Mouse (Mus musculus): ENCODE results near the gene Acbd4. TPM values are rescaled to one million over a fixed set of nuclear protein-coding genes. Genes with fewer than 3 reads are reported as not detected.

Gene Acbd4
- polyA plus RNA-seq, 1 experiment, result 19.4 TPM

GRCm38 (mm10) chr11:103113771-103114170 is 12.3 kb downstream of the Acbd4 start:
- H3K9me3 ChIP-seq (replicated peaks; ENCODE audit: control insufficient read depth, insufficient read depth, low read length, poor library complexity, severe bottlenecking), result no peaks in the 10 kb centered on the region
- TF ChIP-seq CTCF (IDR thresholded peaks at IDR 0.05; ENCODE audit: low read depth, low read length) (no peak), EP300 (IDR thresholded peaks at IDR 0.05; ENCODE audit: insufficient read depth, low read depth, low read length) (no peak), POLR2A (IDR thresholded peaks at IDR 0.05; ENCODE audit: insufficient read depth, low read length) (no peak)
- no peaks in the 10 kb centered on the region for H3K27me3 ChIP-seq (ENCODE audit: control insufficient read depth, insufficient read depth, low read length, poor library complexity, severe bottlenecking)
- H3K9ac ChIP-seq (ENCODE audit: low read depth, poor library complexity, severe bottlenecking), result peak overlapping the region; percentile 96
- peak overlapping the region; percentile 73 for H3K27ac ChIP-seq (ENCODE audit: insufficient read depth, low read length)
- H3K4me1 ChIP-seq (ENCODE audit: control insufficient read depth, insufficient read depth, low read length), result no peaks in the 10 kb centered on the region
- H3K36me3 ChIP-seq (ENCODE audit: control insufficient read depth, insufficient read depth, low read length, poor library complexity, severe bottlenecking), result peaks cover 3% of the 10 kb centered on the region; the same call in 1 of the 2 replicates
- H3K4me3 ChIP-seq (ENCODE audit: low read depth, low read length), result no peak overlapping the region

GRCm38 (mm10) chr11:103114270-103114943 is 12.9 kb downstream of the Acbd4 start:
- TF ChIP-seq CTCF (IDR thresholded peaks at IDR 0.05; ENCODE audit: low read depth, low read length) (no peak), POLR2A (IDR thresholded peaks at IDR 0.05; ENCODE audit: insufficient read depth, low read length) (no peak), EP300 (IDR thresholded peaks at IDR 0.05; ENCODE audit: insufficient read depth, low read depth, low read length) (no peak)
- Histone ChIP-seq H3K9me3 (replicated peaks; ENCODE audit: control insufficient read depth, insufficient read depth, low read length, poor library complexity, severe bottlenecking) (no peaks in the 10 kb centered on the region), H3K27me3 (ENCODE audit: control insufficient read depth, insufficient read depth, low read length, poor library complexity, severe bottlenecking) (no peaks in the 10 kb centered on the region), H3K4me3 (ENCODE audit: low read depth, low read length) (peak overlapping the region; percentile 95), H3K27ac (ENCODE audit: insufficient read depth, low read length) (peak overlapping the region; percentile 73), H3K9ac (ENCODE audit: low read depth, poor library complexity, severe bottlenecking) (peak overlapping the region; percentile 96), H3K4me1 (ENCODE audit: control insufficient read depth, insufficient read depth, low read length) (no peaks in the 10 kb centered on the region), H3K36me3 (ENCODE audit: control insufficient read depth, insufficient read depth, low read length, poor library complexity, severe bottlenecking) (no peaks in the 10 kb centered on the region; the same call in 1 of the 2 replicates)

DNA sequence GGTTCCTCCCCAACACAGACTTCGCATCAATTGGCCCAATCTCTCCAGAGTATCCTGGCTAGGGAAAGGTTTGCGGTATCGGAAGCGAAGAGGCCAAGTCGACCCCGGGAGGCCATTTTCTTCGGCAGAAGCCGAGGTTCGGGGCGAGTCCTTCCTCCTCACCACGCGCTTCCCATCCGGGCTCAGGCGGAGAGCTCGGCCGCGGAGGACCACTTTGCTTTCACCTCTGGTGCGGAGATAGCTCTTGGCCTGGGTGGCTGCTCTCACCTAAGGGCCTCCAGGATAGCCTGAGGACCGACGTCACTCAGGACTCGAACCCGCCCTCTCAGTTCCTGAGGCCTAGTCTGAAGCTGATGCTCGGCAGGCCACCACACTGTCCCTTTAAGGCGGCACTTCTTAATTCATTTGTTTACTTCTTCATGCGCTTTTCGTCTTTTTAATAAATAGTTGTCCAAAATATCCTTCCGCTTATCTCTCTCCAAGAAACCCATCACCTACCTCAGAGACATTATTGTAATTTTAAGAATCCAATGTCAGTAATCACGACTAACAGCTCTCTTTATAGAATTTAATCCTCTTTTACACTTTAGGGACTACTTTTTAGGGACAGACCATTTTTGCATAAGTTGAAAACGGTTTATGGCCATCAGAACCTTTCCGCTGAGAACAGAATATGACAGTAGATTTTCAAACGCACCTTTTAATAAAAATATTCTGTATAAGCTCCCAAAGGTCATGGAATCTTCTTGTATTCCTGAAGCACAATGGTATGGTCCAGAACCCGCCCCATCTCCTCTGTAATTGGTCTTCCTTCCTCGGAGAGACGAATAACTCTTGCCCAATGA is 13.9 kb downstream of the Acbd4 start:
- no peaks in the 10 kb centered on the region for H3K9me3 ChIP-seq (replicated peaks; ENCODE audit: control insufficient read depth, insufficient read depth, low read length, poor library complexity, severe bottlenecking)
- no peaks in the 10 kb centered on the region for H3K27me3 ChIP-seq (ENCODE audit: control insufficient read depth, insufficient read depth, low read length, poor library complexity, severe bottlenecking)
- no peaks in the 10 kb centered on the region for H3K4me1 ChIP-seq (ENCODE audit: control insufficient read depth, insufficient read depth, low read length)
- H3K27ac ChIP-seq (ENCODE audit: insufficient read depth, low read length), result peak overlapping the region; percentile 66
- peak overlapping the region; percentile 95 for H3K4me3 ChIP-seq (ENCODE audit: low read depth, low read length)
- TF ChIP-seq CTCF (IDR thresholded peaks at IDR 0.05; ENCODE audit: low read depth, low read length) (no peak), EP300 (IDR thresholded peaks at IDR 0.05; ENCODE audit: insufficient read depth, low read depth, low read length) (0 out of 2 replicates have a peak, but pooled peaks have one; percentile 37), POLR2A (IDR thresholded peaks at IDR 0.05; ENCODE audit: insufficient read depth, low read length) (peak; percentile 56)
- peak overlapping the region; percentile 96 for H3K9ac ChIP-seq (ENCODE audit: low read depth, poor library complexity, severe bottlenecking)
- no peaks in the 10 kb centered on the region; the same call in 1 of the 2 replicates for H3K36me3 ChIP-seq (ENCODE audit: control insufficient read depth, insufficient read depth, low read length, poor library complexity, severe bottlenecking)

DNA sequence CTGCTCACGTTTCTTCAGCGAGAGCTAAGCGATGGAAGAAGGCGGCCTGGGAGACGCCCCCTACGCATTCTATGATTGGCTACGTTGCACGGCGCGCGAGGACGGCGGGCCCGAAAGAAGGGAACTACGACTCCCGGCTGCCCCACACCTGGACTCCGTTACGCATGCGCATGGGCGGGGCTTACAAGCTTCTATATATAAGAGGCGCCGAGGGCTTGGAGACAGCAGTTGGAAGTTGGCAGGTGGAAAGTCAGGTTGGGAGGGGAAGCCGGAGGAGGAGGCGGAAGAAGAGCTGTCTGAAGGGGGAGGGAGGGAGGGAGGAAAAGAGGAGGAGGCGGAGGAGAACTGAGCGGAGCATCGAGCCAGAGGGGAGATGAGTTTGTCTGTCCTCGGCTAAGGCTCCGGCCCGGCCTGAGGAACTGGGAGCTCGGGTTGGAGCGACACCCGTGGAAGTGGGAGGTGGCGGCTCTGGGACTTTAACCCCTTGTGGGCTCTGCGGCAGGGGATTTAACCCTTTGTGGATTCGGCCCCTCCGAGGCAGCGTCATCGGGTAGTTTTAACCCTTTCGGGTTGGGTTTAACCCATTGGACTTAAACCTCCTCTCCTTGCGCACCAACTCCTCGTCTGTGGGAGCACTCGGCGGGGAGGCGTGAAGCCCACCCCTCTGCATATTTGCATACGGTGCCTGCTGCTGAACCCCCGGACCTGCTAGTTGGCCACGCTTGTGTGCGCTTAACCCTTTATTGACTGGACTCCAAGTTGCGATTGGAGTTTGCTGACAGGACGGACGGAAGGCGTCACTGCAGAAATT is 14.7 kb downstream of the Acbd4 start, which contains the start of gene Hexim1:
TSS of gene Hexim1 (plus strand) at position 224 of the 811 bp plus-strand sequence.
- Histone ChIP-seq H3K27me3 (ENCODE audit: control insufficient read depth, insufficient read depth, low read length, poor library complexity, severe bottlenecking) (no peaks in the 10 kb centered on the region), H3K9ac (ENCODE audit: low read depth, poor library complexity, severe bottlenecking) (peak within 1 kb of the TSS; percentile 96), H3K36me3 (ENCODE audit: control insufficient read depth, insufficient read depth, low read length, poor library complexity, severe bottlenecking) (no peaks in the 10 kb centered on the region; the same call in 1 of the 2 replicates), H3K27ac (ENCODE audit: insufficient read depth, low read length) (peak within 1 kb of the TSS; percentile 66), H3K4me1 (ENCODE audit: control insufficient read depth, insufficient read depth, low read length) (no peaks in the 10 kb centered on the region), H3K4me3 (ENCODE audit: low read depth, low read length) (peak within 1 kb of the TSS; percentile 95), H3K9me3 (replicated peaks; ENCODE audit: control insufficient read depth, insufficient read depth, low read length, poor library complexity, severe bottlenecking) (no peaks in the 10 kb centered on the region)
- TF ChIP-seq EP300 (IDR thresholded peaks at IDR 0.05; ENCODE audit: insufficient read depth, low read depth, low read length), result no peak; the same call in 1 of the 2 replicates
- TF ChIP-seq POLR2A (IDR thresholded peaks at IDR 0.05; ENCODE audit: insufficient read depth, low read length), result peak; percentile 99

DNA sequence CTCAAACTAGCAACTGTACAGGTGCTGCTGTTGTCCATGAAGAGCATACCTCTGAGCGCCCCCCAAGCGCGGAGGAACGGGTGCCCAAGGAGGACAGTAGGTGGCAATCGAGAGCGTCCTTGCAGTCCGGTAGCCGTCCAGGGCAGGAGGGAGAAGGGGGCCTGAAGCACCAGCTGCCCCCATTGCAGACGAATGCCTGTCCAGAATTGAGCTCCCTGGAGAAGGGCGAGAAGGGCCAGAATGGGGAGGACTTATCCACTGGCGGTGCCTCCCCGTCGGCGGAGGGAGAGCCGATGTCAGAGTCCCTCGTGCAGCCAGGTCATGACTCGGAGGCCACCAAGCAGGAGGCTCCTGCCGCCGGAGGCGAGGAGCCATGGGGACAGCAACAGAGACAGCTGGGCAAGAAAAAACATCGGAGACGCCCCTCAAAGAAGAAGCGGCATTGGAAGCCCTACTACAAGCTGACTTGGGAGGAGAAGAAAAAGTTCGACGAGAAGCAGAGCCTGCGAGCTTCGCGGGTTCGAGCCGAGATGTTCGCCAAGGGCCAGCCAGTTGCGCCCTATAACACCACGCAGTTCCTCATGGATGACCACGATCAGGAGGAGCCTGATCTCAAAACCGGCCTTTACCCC is 15.6 kb downstream of the Acbd4 start:
- H3K9ac ChIP-seq (ENCODE audit: low read depth, poor library complexity, severe bottlenecking), result peak overlapping the region; percentile 76
- H3K27me3 ChIP-seq (ENCODE audit: control insufficient read depth, insufficient read depth, low read length, poor library complexity, severe bottlenecking), result no peaks in the 10 kb centered on the region
- H3K36me3 ChIP-seq (ENCODE audit: control insufficient read depth, insufficient read depth, low read length, poor library complexity, severe bottlenecking), result no peaks in the 10 kb centered on the region; the same call in 1 of the 2 replicates
- peak overlapping the region; percentile 72 for H3K4me3 ChIP-seq (ENCODE audit: low read depth, low read length)
- H3K27ac ChIP-seq (ENCODE audit: insufficient read depth, low read length), result no peak overlapping the region
- peaks cover 2% of the 10 kb centered on the region for H3K4me1 ChIP-seq (ENCODE audit: control insufficient read depth, insufficient read depth, low read length)
- TF ChIP-seq POLR2A (IDR thresholded peaks at IDR 0.05; ENCODE audit: insufficient read depth, low read length) (peak; percentile 11), CTCF (IDR thresholded peaks at IDR 0.05; ENCODE audit: low read depth, low read length) (peak; percentile 48), EP300 (IDR thresholded peaks at IDR 0.05; ENCODE audit: insufficient read depth, low read depth, low read length) (no peak)
- no peaks in the 10 kb centered on the region for H3K9me3 ChIP-seq (replicated peaks; ENCODE audit: control insufficient read depth, insufficient read depth, low read length, poor library complexity, severe bottlenecking)

Data from ES-Bruce4 (cell line).